Mouse (Mus musculus) cerebellum, adult 11-12 months (tissue): ENCODE data around the gene Inca1.
A peak's percentile ranks its signal among the peaks of the same experiment; 100 is the strongest.

ENCODE experiments used
- DNase-seq: peaks from one replicate; pipeline ENCODE4 v3.0.0; 2022

The Inca1 gene

DNA sequence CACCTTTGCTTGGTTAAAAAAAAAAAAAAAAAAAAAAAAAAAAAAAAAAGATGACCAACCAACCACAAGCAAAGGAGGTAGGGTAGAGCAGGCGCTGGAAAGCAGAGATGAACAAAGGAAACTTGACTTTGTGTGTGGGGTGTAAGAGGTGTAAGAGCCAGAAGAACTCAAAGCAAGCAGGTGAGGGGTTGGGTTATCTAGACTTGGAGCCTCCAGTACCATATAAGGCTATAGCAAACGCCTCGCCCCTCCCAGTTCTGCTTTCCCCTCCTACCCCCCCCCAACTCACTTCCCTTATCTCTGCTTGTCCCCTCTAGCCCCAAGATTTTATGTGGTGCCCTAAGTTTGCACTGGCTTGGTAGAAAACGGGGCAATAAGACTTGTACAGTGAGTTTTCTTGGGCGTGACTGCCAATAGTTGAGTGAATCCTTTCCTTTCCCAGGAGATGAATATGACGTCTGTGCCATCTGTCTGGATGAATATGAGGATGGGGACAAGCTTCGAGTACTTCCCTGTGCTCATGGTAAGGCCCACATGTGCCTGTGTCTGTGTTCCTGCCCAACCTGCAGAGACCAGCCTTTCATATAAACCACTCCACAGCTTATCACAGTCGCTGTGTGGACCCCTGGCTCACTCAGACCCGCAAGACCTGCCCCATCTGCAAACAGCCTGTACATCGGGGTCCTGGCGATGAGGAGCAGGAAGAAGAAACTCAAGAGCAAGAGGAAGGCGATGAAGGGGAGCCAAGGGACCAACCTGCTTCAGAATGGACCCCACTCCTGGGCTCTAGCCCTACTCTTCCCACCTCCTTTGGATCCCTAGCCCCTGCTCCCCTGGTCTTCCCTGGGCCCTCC is 49.4 kb downstream of the Inca1 start:
- DNase-seq = no peak

DNA sequence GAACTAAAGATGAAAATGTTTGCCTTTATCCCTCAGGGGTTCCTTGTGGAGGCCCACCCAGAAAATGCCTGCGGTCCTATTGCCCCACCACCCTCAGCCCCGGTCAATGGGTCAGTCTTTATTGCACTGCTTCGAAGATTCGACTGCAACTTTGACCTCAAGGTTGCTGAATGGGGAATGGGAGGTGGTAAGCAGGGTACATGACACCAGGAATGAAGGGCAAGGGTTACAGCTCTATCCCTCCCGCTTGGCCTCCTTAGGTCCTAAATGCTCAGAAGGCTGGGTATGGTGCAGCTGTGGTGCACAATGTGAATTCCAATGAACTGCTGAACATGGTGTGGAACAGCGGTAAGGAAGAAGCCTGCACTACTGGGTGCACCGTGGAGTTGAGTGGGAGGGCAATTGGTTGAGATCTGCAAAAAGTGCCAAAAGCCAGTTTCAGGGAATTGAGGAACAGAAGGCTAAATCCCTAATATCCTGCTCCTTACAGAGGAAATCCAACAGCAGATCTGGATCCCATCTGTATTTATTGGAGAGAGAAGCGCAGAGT is 50.7 kb downstream of the Inca1 start:
- DNase-seq = no peak

DNA sequence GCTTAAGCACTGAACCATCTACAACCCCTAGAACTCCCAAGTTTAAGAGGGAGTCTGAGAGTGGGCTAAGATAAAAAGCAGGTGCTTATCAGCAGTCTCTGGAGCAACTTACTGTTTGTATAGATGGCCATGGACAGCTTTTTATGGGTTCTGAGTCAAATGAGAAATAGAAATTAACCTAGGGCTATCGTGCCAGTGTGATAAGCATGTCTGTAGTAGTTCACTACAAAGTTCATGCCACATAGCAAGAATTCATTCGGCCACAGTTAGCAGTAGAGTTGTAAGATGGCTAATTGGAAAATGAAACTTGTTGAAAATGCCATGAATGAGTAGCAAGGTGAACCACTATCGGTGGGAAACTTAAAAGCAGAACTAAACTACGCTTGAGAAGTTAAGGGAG is 51.4 kb downstream of the Inca1 start:
- no peak for DNase-seq

DNA sequence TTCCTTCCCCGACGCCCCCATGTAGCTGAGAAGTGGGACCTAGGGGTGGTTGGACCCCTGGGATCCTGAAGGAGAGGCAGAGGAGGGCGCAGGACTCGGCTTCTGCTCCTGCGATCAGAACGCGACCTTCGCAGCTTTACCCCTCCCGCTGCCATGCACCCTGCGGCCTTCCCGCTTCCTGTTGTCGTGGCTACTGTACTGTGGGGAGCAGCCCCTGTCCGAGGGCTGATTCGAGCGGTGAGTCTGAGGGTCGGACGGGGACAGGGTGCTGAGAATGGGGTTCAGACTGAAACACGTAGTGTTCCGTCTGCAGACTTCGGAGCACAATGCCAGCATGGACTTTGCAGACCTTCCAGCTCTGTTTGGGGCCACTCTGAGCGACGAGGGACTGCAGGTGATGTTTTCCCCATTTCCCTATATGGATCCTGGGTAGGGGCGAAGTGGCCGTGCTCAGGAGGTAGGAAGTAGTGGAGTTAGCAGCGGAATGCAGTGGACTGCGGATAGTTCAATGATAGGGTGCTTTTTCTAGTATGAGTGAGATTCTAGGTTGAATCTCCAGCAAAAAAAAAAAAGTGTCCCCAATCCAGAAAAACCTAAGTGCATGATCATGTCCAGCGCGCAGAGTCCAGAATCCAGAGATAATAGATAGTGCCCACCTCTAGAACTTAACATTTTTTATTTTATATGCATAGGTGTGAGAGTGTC is 52.1 kb downstream of the Inca1 start:
- DNase-seq = peak; percentile 66

DNA sequence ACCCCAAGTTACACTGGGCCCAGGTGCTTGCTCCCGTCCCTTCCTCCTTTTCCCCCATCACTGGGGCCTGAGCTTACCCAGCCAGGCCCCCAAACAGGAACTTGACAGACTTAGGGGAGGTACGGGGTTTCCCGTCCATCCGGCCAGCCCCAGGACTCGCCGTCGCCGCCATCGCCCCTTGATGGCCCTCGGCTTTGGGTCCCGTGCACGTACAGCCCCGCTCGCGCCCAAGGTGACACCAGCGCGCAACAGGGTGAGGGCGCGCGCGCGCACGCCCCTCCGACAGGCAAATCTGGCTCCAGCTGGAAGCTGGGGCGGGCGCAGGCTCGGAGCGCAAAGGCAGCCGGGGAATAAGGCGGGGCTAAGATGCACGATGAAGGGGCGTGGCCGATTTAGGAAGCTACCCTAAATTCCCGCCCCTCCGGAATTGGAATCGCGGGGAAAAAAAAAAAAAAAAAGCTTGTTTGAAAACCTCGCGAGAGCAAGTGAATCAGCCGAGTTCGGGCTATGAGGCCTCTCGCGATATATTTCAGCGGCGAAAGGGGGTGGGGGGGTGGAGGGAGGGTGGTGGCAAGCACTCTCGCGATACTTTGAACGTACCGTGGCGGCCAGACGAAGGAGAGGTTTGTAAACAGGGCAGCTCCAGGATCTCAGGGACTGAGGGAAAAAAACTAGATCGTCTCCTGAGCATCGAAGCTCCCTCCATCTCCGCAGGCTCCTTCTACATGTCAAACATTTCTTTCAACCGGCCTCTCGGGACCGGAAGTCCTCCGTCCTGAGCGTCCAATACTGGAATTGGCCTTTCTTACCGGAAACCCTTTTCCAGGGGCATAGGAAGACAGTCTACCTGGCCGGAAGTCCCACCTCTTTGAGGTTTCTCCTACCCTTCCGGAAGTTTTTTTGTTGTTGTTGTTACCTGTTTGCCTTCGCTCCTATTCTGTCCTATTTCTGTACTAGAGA is 53.0 kb downstream of the Inca1 start, which contains the start of the genes Rnf167 and Slc25a11:
Gene Rnf167 (plus strand): TSS at position 545 of the 960 bp plus-strand sequence.
Gene Slc25a11 (minus strand): TSS at position 789 of the 960 bp plus-strand sequence.
- DNase-seq = peak; percentile 98

DNA sequence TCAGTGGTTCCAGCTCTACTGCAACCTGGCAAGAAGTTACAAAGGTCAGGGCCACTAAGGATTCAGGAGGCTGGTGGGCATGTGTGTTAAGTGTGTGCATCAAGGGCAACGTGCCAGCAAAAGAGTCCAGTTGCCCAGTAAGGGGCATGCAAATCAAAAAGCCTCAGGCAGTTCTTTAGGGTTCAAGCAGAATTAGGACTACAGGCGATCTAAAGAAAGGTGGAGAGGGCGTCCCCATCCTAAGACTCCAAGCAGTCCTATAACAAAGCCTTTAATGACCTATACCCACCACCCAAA is 53.7 kb downstream of the Inca1 start:
- DNase-seq = peak; percentile 76

DNA sequence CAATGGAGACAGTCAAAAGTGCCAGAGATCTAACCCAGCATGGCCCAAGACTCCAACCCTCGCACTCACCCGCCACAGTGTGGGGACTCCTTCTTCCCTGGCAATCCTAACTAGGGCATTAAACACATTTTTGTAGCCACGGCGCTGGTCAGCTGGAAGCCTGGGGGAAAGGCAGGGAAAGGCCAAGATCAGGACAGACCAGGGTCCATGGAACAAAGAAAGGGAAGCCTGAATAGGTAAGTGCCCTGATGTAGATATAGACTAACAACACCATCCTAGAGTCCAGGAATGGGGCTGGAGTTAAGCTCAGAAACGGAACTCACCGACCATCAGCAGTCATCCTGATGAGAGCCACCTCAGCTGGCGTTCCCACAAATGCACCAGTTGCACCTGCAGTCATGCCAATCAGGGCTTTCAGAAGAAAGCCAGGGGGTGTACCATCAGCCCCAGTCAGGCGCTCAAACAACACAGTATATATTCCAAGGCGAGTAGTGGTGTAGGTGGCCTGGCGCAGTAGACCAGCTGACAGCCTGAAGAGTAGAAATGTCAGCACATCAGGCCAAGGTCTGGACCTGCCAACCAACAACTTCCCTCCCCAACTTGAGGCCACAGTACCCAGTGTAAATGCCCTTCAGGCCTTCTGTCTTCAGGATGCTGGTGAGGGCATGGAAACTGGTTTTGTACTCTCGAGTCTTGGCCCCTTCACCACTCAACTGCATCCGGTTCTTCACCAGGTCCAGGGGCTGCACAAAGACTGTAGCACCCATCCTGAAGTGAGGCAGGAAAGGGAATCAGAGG is 54.3 kb downstream of the Inca1 start:
- DNase-seq = peak; percentile 61

DNA sequence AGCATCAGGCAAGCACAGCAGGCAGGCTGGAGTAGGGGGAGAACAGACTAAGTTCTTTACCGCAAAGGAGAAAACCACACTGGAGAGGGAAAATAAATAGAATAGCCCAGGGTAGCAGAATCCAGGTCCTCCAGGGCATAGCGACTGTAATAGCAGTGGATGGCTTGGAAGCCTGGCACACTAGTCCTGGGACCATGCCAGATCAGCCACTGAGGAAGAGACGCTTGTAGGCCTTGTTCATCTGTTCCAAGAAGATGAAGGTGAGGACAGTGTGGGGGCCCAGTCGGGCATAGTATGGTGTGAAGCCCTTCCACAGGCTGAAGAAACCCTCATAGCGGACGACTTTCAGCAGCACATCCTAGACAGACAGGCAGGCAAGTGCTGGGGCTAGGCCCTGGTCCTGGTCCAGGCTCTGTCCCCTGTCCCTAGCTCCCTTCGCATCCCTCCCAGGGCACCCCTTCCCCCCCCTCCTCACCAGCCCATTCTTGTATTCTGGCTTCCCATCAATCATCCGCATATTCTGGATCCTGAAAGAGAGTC is 55.3 kb downstream of the Inca1 start:
- peak; percentile 60 for DNase-seq

DNA sequence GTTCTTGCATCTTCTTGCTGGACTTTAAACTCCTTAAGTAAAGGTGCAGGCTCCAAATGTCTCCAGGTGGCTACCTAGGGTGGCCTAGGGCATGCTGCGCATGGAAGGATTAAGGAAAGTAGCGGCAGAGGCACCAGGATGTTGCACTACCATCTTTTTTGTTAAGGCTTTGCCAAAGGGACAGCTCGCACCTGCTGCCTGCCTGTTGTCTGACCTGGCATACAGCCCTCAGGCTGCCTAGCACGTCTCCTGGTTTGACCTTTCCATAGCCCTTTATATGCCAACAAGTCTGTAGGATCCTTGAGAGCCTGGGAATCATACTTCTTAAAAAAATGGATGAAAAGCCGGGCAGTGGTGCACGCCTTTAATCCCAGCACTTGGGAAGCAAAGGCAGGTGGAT is 56.9 kb downstream of the Inca1 start:
- no peak for DNase-seq

DNA sequence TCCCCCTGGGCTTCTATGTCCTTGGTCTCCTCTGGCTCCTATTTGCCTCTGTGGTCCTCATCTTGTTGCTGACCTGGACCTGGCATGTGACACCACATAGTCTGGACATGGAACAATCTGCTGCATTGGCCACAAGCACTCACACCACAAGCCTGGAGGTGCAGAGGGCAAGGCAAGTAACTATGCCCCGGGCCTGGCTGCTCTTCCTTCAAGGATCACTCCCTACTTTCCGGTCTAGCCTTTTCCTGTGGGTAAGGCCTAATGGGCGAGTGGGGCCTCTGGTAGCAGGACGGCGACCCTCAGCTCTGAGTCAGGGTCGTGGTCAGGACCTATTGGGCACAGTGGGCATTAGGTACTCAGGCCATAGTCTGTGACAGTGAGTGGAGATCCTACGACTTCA is 58.7 kb downstream of the Inca1 start:
- no peak for DNase-seq

DNA sequence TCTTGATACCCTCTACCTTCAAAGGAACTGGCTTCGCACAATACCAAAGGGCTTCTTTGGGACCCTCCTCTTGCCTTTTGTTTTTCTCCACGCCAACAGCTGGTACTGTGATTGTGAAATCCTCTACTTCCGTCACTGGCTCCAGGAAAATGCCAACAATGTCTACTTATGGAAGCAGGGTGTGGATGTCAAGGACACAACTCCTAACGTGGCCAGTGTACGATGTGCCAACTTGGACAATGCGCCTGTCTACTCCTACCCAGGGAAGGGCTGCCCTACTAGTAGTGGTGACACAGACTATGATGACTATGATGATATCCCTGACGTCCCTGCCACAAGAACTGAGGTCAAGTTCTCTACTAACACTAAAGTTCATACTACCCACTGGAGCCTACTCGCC is 60.0 kb downstream of the Inca1 start:
- DNase-seq = no peak

DNA sequence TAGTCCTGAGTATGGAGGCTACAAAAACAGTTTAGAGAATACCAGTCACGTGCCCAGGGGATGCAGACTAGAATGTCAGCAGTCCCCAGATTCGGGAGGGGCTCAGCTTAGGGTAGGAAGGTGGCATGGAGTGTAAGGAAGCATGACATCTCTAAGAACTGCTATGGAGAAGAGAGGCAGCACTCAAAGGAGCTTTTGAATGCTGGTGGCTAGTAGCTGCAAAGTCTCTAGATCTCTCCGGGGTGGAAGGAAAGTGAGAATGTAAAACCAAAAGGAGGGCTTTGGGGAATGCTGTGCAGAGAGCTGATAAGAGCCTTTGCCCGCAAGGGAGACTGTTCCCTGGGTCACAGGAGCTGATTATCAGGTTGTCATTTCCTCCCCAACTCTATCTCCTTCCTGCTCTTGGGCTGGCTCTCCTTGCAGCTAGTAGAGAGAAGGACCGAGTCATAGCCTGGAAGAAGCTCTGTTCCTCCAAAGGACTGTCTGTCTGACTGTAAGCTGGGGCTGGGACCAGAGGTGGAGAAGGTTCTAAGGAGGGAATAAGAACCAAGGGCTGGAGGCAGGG is 61.2 kb downstream of the Inca1 start, which contains the start of gene Gp1ba:
Gene Gp1ba (plus strand): TSS at position 409 of the 565 bp plus-strand sequence.
- no peak for DNase-seq
